Mouse (Mus musculus): ENCODE measurements around the gene Foxm1. TPM values are rescaled to one million over a fixed set of nuclear protein-coding genes. Genes with fewer than 3 reads are reported as not detected.
"Not testable (repeated sequence)": the region's sequence is repeated elsewhere in the genome, so short reads cannot be mapped to it uniquely, and the experiment has no call there.

The Foxm1 gene
- polyA plus RNA-seq, 1 experiment from 2014 or later, result 33.7 TPM

GRCm38 (mm10) chr6:128379636-128380035 is 16.9 kb downstream of the Foxm1 start:
- Histone ChIP-seq H3K9ac (no peak overlapping the region), H3K9me3 (replicated peaks) (no peaks in the 10 kb centered on the region), H3K4me2 (no peak overlapping the region), H3K4me3 (replicated peaks) (no peak overlapping the region), H3K27me3 (no peaks in the 10 kb centered on the region), H3K36me3 (peaks cover 18% of the 10 kb centered on the region), H3K27ac (no peak overlapping the region), H3K4me1 (peaks cover 6% of the 10 kb centered on the region; the same call in 1 of the 2 replicates)
- WGBS, result 82% methylated on average over 16 of the region's 16 CpGs
- ATAC-seq (replicated peaks; ENCODE audit: low FRiP score), result no peak

- not testable (repeated sequence) for H3K4me3 ChIP-seq (replicated peaks); H3K27me3 ChIP-seq; H3K4me2 ChIP-seq; H3K9ac ChIP-seq; H3K27ac ChIP-seq; H3K4me1 ChIP-seq; H3K9me3 ChIP-seq (replicated peaks); ATAC-seq (replicated peaks; ENCODE audit: low FRiP score)
- H3K36me3 ChIP-seq, result peaks cover 12% of the 10 kb centered on the region
- 72% methylated on average over 1 of the region's 1 CpGs for WGBS
Observed at GRCm38 (mm10) chr6:128380594-128381167, 17.9 kb downstream of the Foxm1 start.

GRCm38 (mm10) chr6:128381254-128381653 is 18.5 kb downstream of the Foxm1 start:
- 74% methylated on average over 3 of the region's 3 CpGs for WGBS
- peaks cover 9% of the 10 kb centered on the region for H3K36me3 ChIP-seq
- H3K4me2 ChIP-seq, result no peak overlapping the region

GRCm38 (mm10) chr6:128383752-128384151 is 21.0 kb downstream of the Foxm1 start:
- H3K4me1 ChIP-seq, result no peaks in the 10 kb centered on the region
- H3K36me3 ChIP-seq, result no peaks in the 10 kb centered on the region
- no peak overlapping the region for H3K4me3 ChIP-seq (replicated peaks)
- 60% methylated on average over 7 of the region's 7 CpGs for WGBS
- H3K27ac ChIP-seq, result no peak overlapping the region
- no peak for ATAC-seq (replicated peaks; ENCODE audit: low FRiP score)
- H3K9ac ChIP-seq, result no peak overlapping the region
- no peaks in the 10 kb centered on the region for H3K27me3 ChIP-seq
- no peak overlapping the region for H3K4me2 ChIP-seq
- H3K9me3 ChIP-seq (replicated peaks), result no peaks in the 10 kb centered on the region

More at GRCm38 (mm10) chr6:128381254-128381653, 18.5 kb downstream of the Foxm1 start:
- H3K4me1 ChIP-seq, result no peaks in the 10 kb centered on the region
- H3K9ac ChIP-seq, result no peak overlapping the region
- H3K9me3 ChIP-seq (replicated peaks), result no peaks in the 10 kb centered on the region
- H3K27ac ChIP-seq, result no peak overlapping the region
- no peaks in the 10 kb centered on the region for H3K27me3 ChIP-seq
- no peak for ATAC-seq (replicated peaks; ENCODE audit: low FRiP score)
- no peak overlapping the region for H3K4me3 ChIP-seq (replicated peaks)

GRCm38 (mm10) chr6:128385026-128385425 is 22.3 kb downstream of the Foxm1 start:
- H3K27ac ChIP-seq, result no peak overlapping the region
- no peak overlapping the region for H3K9ac ChIP-seq
- no peaks in the 10 kb centered on the region for H3K9me3 ChIP-seq (replicated peaks)
- no peaks in the 10 kb centered on the region for H3K27me3 ChIP-seq
- no peak overlapping the region for H3K4me2 ChIP-seq
- 57% methylated on average over 1 of the region's 1 CpGs for WGBS
- H3K4me3 ChIP-seq (replicated peaks), result no peak overlapping the region
- H3K36me3 ChIP-seq, result no peaks in the 10 kb centered on the region
- no peak for ATAC-seq (replicated peaks; ENCODE audit: low FRiP score)
- H3K4me1 ChIP-seq, result no peaks in the 10 kb centered on the region

- Histone ChIP-seq H3K36me3 (no peaks in the 10 kb centered on the region), H3K4me3 (replicated peaks) (no peak overlapping the region), H3K27ac (no peak overlapping the region), H3K9me3 (replicated peaks) (no peaks in the 10 kb centered on the region), H3K4me1 (no peaks in the 10 kb centered on the region), H3K4me2 (no peak overlapping the region), H3K9ac (no peak overlapping the region), H3K27me3 (no peaks in the 10 kb centered on the region)
- WGBS, result 86% methylated on average over 1 of the region's 1 CpGs
- no peak for ATAC-seq (replicated peaks; ENCODE audit: low FRiP score)
Observed at GRCm38 (mm10) chr6:128389185-128389584, 26.4 kb downstream of the Foxm1 start.

GRCm38 (mm10) chr6:128390683-128391082 is 27.9 kb downstream of the Foxm1 start:
- Histone ChIP-seq H3K27me3 (no peaks in the 10 kb centered on the region), H3K36me3 (no peaks in the 10 kb centered on the region), H3K9ac (no peak overlapping the region), H3K27ac (no peak overlapping the region), H3K4me3 (replicated peaks) (no peak overlapping the region), H3K9me3 (replicated peaks) (no peaks in the 10 kb centered on the region), H3K4me2 (no peak overlapping the region), H3K4me1 (no peaks in the 10 kb centered on the region)
- WGBS, result 69% methylated on average over 1 of the region's 1 CpGs
- no peak for ATAC-seq (replicated peaks; ENCODE audit: low FRiP score)

- 72% methylated on average over 7 of the region's 7 CpGs for WGBS
- Histone ChIP-seq H3K27me3 (no peaks in the 10 kb centered on the region), H3K36me3 (no peaks in the 10 kb centered on the region), H3K27ac (peak overlapping the region; percentile 74), H3K4me2 (no peak overlapping the region), H3K9me3 (replicated peaks) (no peaks in the 10 kb centered on the region), H3K9ac (no peak overlapping the region), H3K4me1 (peaks cover 39% of the 10 kb centered on the region), H3K4me3 (replicated peaks) (no peak overlapping the region)
- peak; percentile 41; the same call in 1 of the 2 replicates for ATAC-seq (replicated peaks; ENCODE audit: low FRiP score)
Observed at GRCm38 (mm10) chr6:128397574-128398261, 35.0 kb downstream of the Foxm1 start.

GRCm38 (mm10) chr6:128398996-128399395 is 36.2 kb downstream of the Foxm1 start, which contains the start of gene Nrip2:
Nrip2 (plus strand) TSS chr6:128399296.
- 54% methylated on average over 3 of the region's 3 CpGs for WGBS
- peaks cover 39% of the 10 kb centered on the region for H3K4me1 ChIP-seq
- H3K9ac ChIP-seq, result peak within 1 kb of the TSS; percentile 40
- ATAC-seq (replicated peaks; ENCODE audit: low FRiP score), result no peak
- H3K36me3 ChIP-seq, result no peaks in the 10 kb centered on the region
- no peaks in the 10 kb centered on the region for H3K27me3 ChIP-seq
- peak within 1 kb of the TSS; percentile 41 for H3K4me3 ChIP-seq (replicated peaks)
- no peaks in the 10 kb centered on the region for H3K9me3 ChIP-seq (replicated peaks)
- peak within 1 kb of the TSS; percentile 86 for H3K27ac ChIP-seq
- peak within 1 kb of the TSS; percentile 63 for H3K4me2 ChIP-seq

- H3K9me3 ChIP-seq (replicated peaks), result no peaks in the 10 kb centered on the region
- peaks cover 39% of the 10 kb centered on the region for H3K4me1 ChIP-seq
- peak overlapping the region; percentile 40 for H3K9ac ChIP-seq
- peak overlapping the region; percentile 86 for H3K27ac ChIP-seq
- peak overlapping the region; percentile 41 for H3K4me3 ChIP-seq (replicated peaks)
- ATAC-seq (replicated peaks; ENCODE audit: low FRiP score), result peak; percentile 86
- no peaks in the 10 kb centered on the region; the same call in 1 of the 2 replicates for H3K36me3 ChIP-seq
- 26% methylated on average over 21 of the region's 21 CpGs for WGBS
- no peaks in the 10 kb centered on the region for H3K27me3 ChIP-seq
- H3K4me2 ChIP-seq, result peak overlapping the region; percentile 63
Observed at GRCm38 (mm10) chr6:128399421-128400185, 36.8 kb downstream of the Foxm1 start.

GRCm38 (mm10) chr6:128404708-128405107 is 41.9 kb downstream of the Foxm1 start:
- H3K9ac ChIP-seq, result no peak overlapping the region
- H3K36me3 ChIP-seq, result peaks cover 40% of the 10 kb centered on the region
- no peak overlapping the region for H3K4me2 ChIP-seq
- H3K4me3 ChIP-seq (replicated peaks), result no peak overlapping the region
- H3K4me1 ChIP-seq, result peaks cover 23% of the 10 kb centered on the region
- ATAC-seq (replicated peaks; ENCODE audit: low FRiP score), result no peak
- H3K27ac ChIP-seq, result no peak overlapping the region
- no peaks in the 10 kb centered on the region for H3K27me3 ChIP-seq
- 60% methylated on average over 5 of the region's 5 CpGs for WGBS
- no peaks in the 10 kb centered on the region for H3K9me3 ChIP-seq (replicated peaks)

GRCm38 (mm10) chr6:128408544-128409125 is 45.9 kb downstream of the Foxm1 start:
- Histone ChIP-seq H3K4me2 (no peak overlapping the region), H3K9me3 (replicated peaks) (no peaks in the 10 kb centered on the region), H3K9ac (no peak overlapping the region), H3K27me3 (no peaks in the 10 kb centered on the region), H3K27ac (no peak overlapping the region), H3K4me3 (replicated peaks) (no peak overlapping the region), H3K36me3 (peaks cover 77% of the 10 kb centered on the region), H3K4me1 (no peaks in the 10 kb centered on the region)
- ATAC-seq (replicated peaks; ENCODE audit: low FRiP score), result no peak
- WGBS, result 86% methylated on average over 7 of the region's 7 CpGs

All from kidney, embryonic 15.5 days (tissue).